Comparison of ENCODE assay signal across 17 mouse cellular contexts in the genomic region with DNA sequence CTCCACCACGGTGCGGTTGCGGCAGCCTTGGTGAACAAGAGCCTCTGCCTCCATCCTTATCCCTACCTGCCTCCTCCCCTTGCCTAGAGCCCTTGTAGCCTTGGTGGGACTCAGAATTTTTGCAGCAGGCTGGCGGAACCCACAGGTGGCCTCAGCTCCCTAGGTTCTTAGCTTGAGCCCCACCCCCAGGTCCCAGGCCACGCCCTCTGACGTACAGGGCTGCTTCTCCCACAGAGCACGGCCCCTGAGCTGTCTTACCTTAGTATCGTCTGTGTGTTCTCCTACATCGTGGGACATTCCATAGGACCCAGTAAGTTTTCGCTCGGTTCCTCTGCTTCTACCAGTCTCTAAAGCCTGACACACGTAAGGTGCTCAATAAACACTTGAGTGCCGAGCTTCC. TPM values are rescaled to one million over a fixed set of nuclear protein-coding genes. Genes with fewer than 3 reads are reported as not detected.
A peak's percentile ranks its signal among the peaks of the same experiment; 100 is the strongest.
DNase-seq lines count a peak whose midpoint lies in the region; ATAC-seq and TF ChIP-seq lines count a peak whose summit lies in the region.
"Had no signal": no experiment of that assay in that cellular context is flagged by ENCODE, and none has a peak within 500 bp of the region (broad histone marks: within the 10 kb centered on the region; RNA-seq: fewer than 3 reads in every experiment).

No protein-coding gene starts in this region.

- 0 out of 2 replicates have a peak, but pooled peaks have one; percentile 13 for ATAC-seq in heart, embryonic 12.5 days (ENCODE audit: insufficient number of reproducible peaks, low FRiP score)
- peak; percentile 50; the same call in 1 of the 2 replicates for ATAC-seq in intestine, postnatal 0 days
- ATAC-seq in lung, postnatal 0 days: peak; percentile 53; the same call in 1 of the 2 replicates
- ATAC-seq: forebrain, embryonic 14.5 days had no signal

- no peak overlapping the region for H3K27ac ChIP-seq in heart, embryonic 12.5 days (ENCODE audit: poor library complexity, severe bottlenecking)
- H3K27ac ChIP-seq in ES-Bruce4 (ENCODE audit: insufficient read depth, low read length): no peak overlapping the region
- H3K27ac ChIP-seq in intestine, postnatal 0 days (ENCODE audit: low read depth, low read length): no peak overlapping the region
- H3K27ac ChIP-seq in lung, postnatal 0 days (ENCODE audit: low read length): no peak overlapping the region
- H3K27ac ChIP-seq: hindbrain, embryonic 15.5 days had no signal

- WGBS in heart, embryonic 12.5 days: 31% methylated on average over 13 of the region's 13 CpGs
- WGBS in intestine, postnatal 0 days: 33% methylated on average over 13 of the region's 13 CpGs
- 25% methylated on average over 13 of the region's 13 CpGs for WGBS in lung, postnatal 0 days

- TF ChIP-seq EP300 in ES-Bruce4 (IDR thresholded peaks at IDR 0.05; ENCODE audit: insufficient read depth, low read depth, low read length): no peak
- TF ChIP-seq EP300 in lung, postnatal 0 days (IDR thresholded peaks at IDR 0.05): no peak

- no peak for DNase-seq in heart, adult 9 months (ENCODE audit: low spot score in 2 of 2)
- peak; percentile 31 for DNase-seq in lung, postnatal 0 days (ENCODE audit: low spot score)
- no peak for DNase-seq in urinary bladder, postnatal 25 days (ENCODE audit: low spot score)
- DNase-seq in urinary bladder, postnatal 10 days (ENCODE audit: low spot score): no peak
- no peak for DNase-seq in gastrocnemius, adult 18-20 months (ENCODE audit: low spot score)
- DNase-seq: cerebellum, postnatal 36 days; layer of hippocampus, adult 9-11 months; right cerebral cortex, postnatal 25 days; thymus, postnatal 14 days had no signal

- H3K36me3 ChIP-seq in heart, embryonic 12.5 days: no peaks in the 10 kb centered on the region
- no peaks in the 10 kb centered on the region for H3K36me3 ChIP-seq in ES-Bruce4 (ENCODE audit: control insufficient read depth, insufficient read depth, low read length, poor library complexity, severe bottlenecking)
- H3K36me3 ChIP-seq in intestine, postnatal 0 days (ENCODE audit: control insufficient read depth, insufficient read depth): no peaks in the 10 kb centered on the region
- H3K36me3 ChIP-seq in lung, postnatal 0 days (ENCODE audit: insufficient read depth, low read length): no peaks in the 10 kb centered on the region
- H3K36me3 ChIP-seq: hindbrain, embryonic 15.5 days had no signal

- H3K4me3 ChIP-seq in heart, embryonic 12.5 days: no peak overlapping the region
- peak overlapping the region; percentile 61 for H3K4me3 ChIP-seq in ES-Bruce4 (ENCODE audit: low read depth, low read length)
- no peak overlapping the region for H3K4me3 ChIP-seq in intestine, postnatal 0 days (ENCODE audit: low read depth, low read length)
- no peak overlapping the region for H3K4me3 ChIP-seq in lung, postnatal 0 days (ENCODE audit: low read depth, low read length)
- H3K4me3 ChIP-seq: hindbrain, embryonic 15.5 days had no signal

- TF ChIP-seq CTCF in ES-Bruce4 (IDR thresholded peaks at IDR 0.05; ENCODE audit: low read depth, low read length): no peak
- TF ChIP-seq CTCF in intestine, postnatal 0 days (IDR thresholded peaks at IDR 0.05; ENCODE audit: low read depth): no peak
- TF ChIP-seq CTCF in lung, postnatal 0 days (IDR thresholded peaks at IDR 0.05): no peak

- H3K9me3 ChIP-seq in heart, embryonic 12.5 days (replicated peaks): peaks cover 14% of the 10 kb centered on the region
- no peaks in the 10 kb centered on the region for H3K9me3 ChIP-seq in ES-Bruce4 (replicated peaks; ENCODE audit: control insufficient read depth, insufficient read depth, low read length, poor library complexity, severe bottlenecking)
- H3K9me3 ChIP-seq in intestine, postnatal 0 days (ENCODE audit: control insufficient read depth): no peaks in the 10 kb centered on the region
- no peaks in the 10 kb centered on the region for H3K9me3 ChIP-seq in lung, postnatal 0 days (ENCODE audit: low read length)
- H3K9me3 ChIP-seq: hindbrain, embryonic 15.5 days had no signal

- H3K4me2 ChIP-seq in heart, embryonic 12.5 days: peak overlapping the region; percentile 11
- peak overlapping the region; percentile 41 for H3K4me2 ChIP-seq in intestine, postnatal 0 days (replicated peaks; ENCODE audit: low read depth)
- H3K4me2 ChIP-seq in lung, postnatal 0 days (replicated peaks; ENCODE audit: low read depth, low read length): peak overlapping the region; percentile 28; the same call in 1 of the 2 replicates
- H3K4me2 ChIP-seq: hindbrain, embryonic 15.5 days had no signal

- H3K27me3 ChIP-seq in heart, embryonic 12.5 days (replicated peaks): peaks cover 6% of the 10 kb centered on the region; the same call in 1 of the 2 replicates
- H3K27me3 ChIP-seq in ES-Bruce4 (ENCODE audit: control insufficient read depth, insufficient read depth, low read length, poor library complexity, severe bottlenecking): no peaks in the 10 kb centered on the region
- H3K27me3 ChIP-seq in intestine, postnatal 0 days (replicated peaks; ENCODE audit: control insufficient read depth, insufficient read depth, low read length): no peaks in the 10 kb centered on the region
- H3K27me3 ChIP-seq in lung, postnatal 0 days (replicated peaks; ENCODE audit: insufficient read depth, low read length): no peaks in the 10 kb centered on the region
- H3K27me3 ChIP-seq: hindbrain, embryonic 15.5 days had no signal

- H3K9ac ChIP-seq in heart, embryonic 12.5 days: no peak overlapping the region
- 0 out of 2 replicates have a peak overlapping the region, but pooled peaks have one; percentile 1 for H3K9ac ChIP-seq in ES-Bruce4 (ENCODE audit: low read depth, poor library complexity, severe bottlenecking)
- H3K9ac ChIP-seq in intestine, postnatal 0 days (ENCODE audit: low read depth, low read length): 0 out of 2 replicates have a peak overlapping the region, but pooled peaks have one; percentile 11
- no peak overlapping the region for H3K9ac ChIP-seq in lung, postnatal 0 days (replicated peaks; ENCODE audit: low read depth)
- H3K9ac ChIP-seq: hindbrain, embryonic 15.5 days had no signal

- peak; percentile 24 for TF ChIP-seq POLR2A in ES-Bruce4 (IDR thresholded peaks at IDR 0.05; ENCODE audit: insufficient read depth, low read length)

- no peaks in the 10 kb centered on the region for H3K4me1 ChIP-seq in heart, embryonic 12.5 days (replicated peaks)
- no peaks in the 10 kb centered on the region for H3K4me1 ChIP-seq in ES-Bruce4 (ENCODE audit: control insufficient read depth, insufficient read depth, low read length)
- H3K4me1 ChIP-seq in intestine, postnatal 0 days (replicated peaks; ENCODE audit: control insufficient read depth, insufficient read depth, low read length): no peaks in the 10 kb centered on the region
- H3K4me1 ChIP-seq in lung, postnatal 0 days (ENCODE audit: insufficient read depth, low read depth, low read length): no peaks in the 10 kb centered on the region
- H3K4me1 ChIP-seq: hindbrain, embryonic 15.5 days had no signal

RNA-seq across cellular contexts. Expression of gene Slc2a7, which starts 16.1 kb away (rescaled TPM):
- polyA plus RNA-seq in heart, embryonic 12.5 days (2016; fragmentation: Nextera tagmentation; extraction: Ambion mirVana): not detected in 2 replicates
- not detected in 2 replicates for polyA plus RNA-seq in ES-Bruce4 (2011; ENCODE audit: insufficient read depth, insufficient read length, low read depth, missing spikeins)
- 7.0 and 8.2 TPM in 2 replicates for polyA plus RNA-seq in intestine, postnatal 0 days (2015; fragmentation: Nextera tagmentation; extraction: Ambion mirVana)
- not detected in 2 replicates for polyA plus RNA-seq in lung, postnatal 0 days (2015; fragmentation: Nextera tagmentation; extraction: Ambion mirVana)
- total RNA-seq in gastrocnemius, adult 18-20 months (2021): not detected
- total RNA-seq: adrenal gland, postnatal 4 days; granulocyte monocyte progenitor cell, adult 5-6 weeks had no signal
- polyA plus RNA-seq: C2C12; forebrain, embryonic 14.5 days; hindbrain, embryonic 15.5 days had no signal

RNA-seq across cellular contexts. Expression of gene Car6, which starts 36.3 kb away (rescaled TPM):
- not detected in 2 replicates for polyA plus RNA-seq in heart, embryonic 12.5 days (2016; fragmentation: Nextera tagmentation; extraction: Ambion mirVana)
- not detected in 2 replicates for polyA plus RNA-seq in ES-Bruce4 (2011; ENCODE audit: insufficient read depth, insufficient read length, low read depth, missing spikeins)
- polyA plus RNA-seq in intestine, postnatal 0 days (2015; fragmentation: Nextera tagmentation; extraction: Ambion mirVana): not detected in 2 replicates
- polyA plus RNA-seq in lung, postnatal 0 days (2015; fragmentation: Nextera tagmentation; extraction: Ambion mirVana): 0.27 and 0.32 TPM in 2 replicates
- not detected for total RNA-seq in gastrocnemius, adult 18-20 months (2021)
- total RNA-seq: adrenal gland, postnatal 4 days; granulocyte monocyte progenitor cell, adult 5-6 weeks had no signal
- polyA plus RNA-seq: forebrain, embryonic 14.5 days; hindbrain, embryonic 15.5 days had no signal

RNA-seq across cellular contexts. Expression of gene Slc2a5, which starts 45.8 kb away (rescaled TPM):
- polyA plus RNA-seq in heart, embryonic 12.5 days (2016; fragmentation: Nextera tagmentation; extraction: Ambion mirVana): 1.2 and 1.7 TPM in 2 replicates
- 2.2 TPM in 2 replicates for polyA plus RNA-seq in ES-Bruce4 (2011; ENCODE audit: insufficient read depth, insufficient read length, low read depth, missing spikeins)
- polyA plus RNA-seq in intestine, postnatal 0 days (2015; fragmentation: Nextera tagmentation; extraction: Ambion mirVana): 23.8 and 26.9 TPM in 2 replicates
- 0.23 and 0.60 TPM in 2 replicates for polyA plus RNA-seq in lung, postnatal 0 days (2015; fragmentation: Nextera tagmentation; extraction: Ambion mirVana)
- not detected for total RNA-seq in gastrocnemius, adult 18-20 months (2021)
- total RNA-seq: granulocyte monocyte progenitor cell, adult 5-6 weeks had no signal
- polyA plus RNA-seq: C2C12 had no signal

Comparison
In these comparisons a context has a peak if more than half of its experiments do, and no peak if none do; other contexts are left out.
1. H3K9ac ChIP-seq: peak in ES-Bruce4 (single experiment) and intestine, postnatal 0 days (single experiment); none in heart, embryonic 12.5 days (single experiment) and lung, postnatal 0 days (single experiment).
2. Peak in every context shown above with its lines, with median percentiles within 50 percentile points of each other: ATAC-seq and H3K4me2 ChIP-seq.